15 mouse cellular contexts compared by ENCODE assay signal in the genomic region with DNA sequence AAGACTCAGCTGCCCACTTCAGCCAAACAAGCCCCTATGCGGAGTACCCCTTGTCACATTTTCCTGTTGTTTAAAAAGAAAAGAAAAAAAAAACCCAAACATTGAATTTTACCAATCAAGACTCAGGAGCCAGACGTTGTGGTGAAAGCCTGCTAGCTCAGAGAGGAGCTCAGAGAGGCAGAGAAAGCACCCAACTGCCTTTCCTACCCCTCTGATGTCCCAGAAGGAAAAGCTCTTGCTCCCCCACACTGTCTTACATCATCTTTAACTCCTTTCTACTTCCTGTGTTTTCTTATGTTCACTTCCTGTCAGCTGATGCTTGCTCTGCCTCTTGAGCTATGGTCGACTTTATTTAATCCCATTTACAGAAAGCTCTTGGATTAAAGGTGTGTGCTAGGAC. TPM values are rescaled to one million over a fixed set of nuclear protein-coding genes. Genes with fewer than 3 reads are reported as not detected.
"Had no signal": no experiment of that assay in that cellular context is flagged by ENCODE, and none has a peak within 500 bp of the region (broad histone marks: within the 10 kb centered on the region; RNA-seq: fewer than 3 reads in every experiment).

No protein-coding gene starts in this region.

- H3K9me3 ChIP-seq: liver, embryonic 13.5 days; megakaryocyte, embryonic 14.5 days; midbrain, embryonic 13.5 days had no signal

- H3K36me3 ChIP-seq: liver, embryonic 13.5 days; midbrain, embryonic 10.5 days; midbrain, embryonic 13.5 days had no signal

- H3K27me3 ChIP-seq: liver, embryonic 13.5 days; megakaryocyte, embryonic 14.5 days; midbrain, embryonic 13.5 days had no signal

- ATAC-seq: midbrain, embryonic 13.5 days; midbrain, embryonic 16.5 days had no signal

- H3K4me2 ChIP-seq: liver, embryonic 13.5 days; midbrain, embryonic 13.5 days had no signal

- H3K27ac ChIP-seq: kidney, postnatal 0 days; left cerebral cortex, adult 2 months; liver, embryonic 13.5 days; macrophage; midbrain, embryonic 10.5 days; midbrain, embryonic 13.5 days had no signal

- H3K4me3 ChIP-seq: left cerebral cortex, adult 2 months; liver, embryonic 13.5 days; megakaryocyte, embryonic 14.5 days; midbrain, embryonic 10.5 days; midbrain, embryonic 13.5 days had no signal

- H3K4me1 ChIP-seq: liver, embryonic 13.5 days; midbrain, embryonic 10.5 days; midbrain, embryonic 13.5 days had no signal

- DNase-seq: kidney, postnatal 25 days; layer of hippocampus, postnatal 36 days; liver, embryonic 13.5 days; lung, adult 2 months; lung, postnatal 14 days; thymus, postnatal 36 days had no signal

- H3K9ac ChIP-seq: liver, embryonic 13.5 days; midbrain, embryonic 13.5 days had no signal

RNA-seq across cellular contexts. Expression of gene Tnfrsf8, which starts 8.7 kb away (rescaled TPM):
- polyA plus RNA-seq: liver, embryonic 13.5 days; liver, embryonic 16.5 days; midbrain, embryonic 10.5 days; neural tube, embryonic 14.5 days had no signal
